Mouse (Mus musculus) thymus, postnatal 10 days (tissue): Measurements from ENCODE around the gene Pfn1.

Experiments used
- DNase-seq, 2 experiments: peaks; one replicate each; pipeline ENCODE4 v3.0.0; 2021; ENCODE audit warnings: low spot score in 2 of 2

Gene Pfn1

DNA sequence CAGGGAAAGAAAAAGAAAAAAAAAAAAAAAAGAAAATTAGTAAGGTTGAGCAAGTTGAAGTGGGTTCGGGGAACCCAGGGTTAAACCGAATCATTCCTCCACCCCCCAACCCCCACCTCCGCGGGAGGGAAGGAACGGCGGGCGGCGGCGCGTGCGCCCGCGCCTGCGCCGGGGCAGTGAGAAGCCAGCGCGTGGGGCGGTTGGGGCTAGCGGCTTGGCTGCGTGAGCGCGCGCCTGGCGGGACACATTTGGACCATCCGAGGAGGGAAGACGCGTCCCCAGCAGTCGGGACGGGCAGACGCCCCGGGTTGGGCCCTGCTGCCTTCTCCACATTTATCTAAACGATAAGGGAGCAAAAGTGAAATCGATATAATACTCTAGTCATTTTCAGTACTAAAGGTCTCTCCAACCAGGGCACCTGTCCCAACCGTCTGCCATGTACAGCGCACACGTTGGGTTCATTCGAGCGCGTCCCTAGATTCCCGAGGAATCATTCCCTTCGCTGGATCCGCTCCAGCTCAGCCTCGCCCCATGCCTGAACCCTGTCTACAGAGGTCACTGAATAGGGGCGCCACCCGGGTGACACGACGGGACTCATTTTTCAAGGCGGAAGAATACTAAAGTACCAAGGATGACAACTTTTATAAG lies 603 bp upstream of the Pfn1 start:
- peak; percentile 69 to 72 for DNase-seq

DNA sequence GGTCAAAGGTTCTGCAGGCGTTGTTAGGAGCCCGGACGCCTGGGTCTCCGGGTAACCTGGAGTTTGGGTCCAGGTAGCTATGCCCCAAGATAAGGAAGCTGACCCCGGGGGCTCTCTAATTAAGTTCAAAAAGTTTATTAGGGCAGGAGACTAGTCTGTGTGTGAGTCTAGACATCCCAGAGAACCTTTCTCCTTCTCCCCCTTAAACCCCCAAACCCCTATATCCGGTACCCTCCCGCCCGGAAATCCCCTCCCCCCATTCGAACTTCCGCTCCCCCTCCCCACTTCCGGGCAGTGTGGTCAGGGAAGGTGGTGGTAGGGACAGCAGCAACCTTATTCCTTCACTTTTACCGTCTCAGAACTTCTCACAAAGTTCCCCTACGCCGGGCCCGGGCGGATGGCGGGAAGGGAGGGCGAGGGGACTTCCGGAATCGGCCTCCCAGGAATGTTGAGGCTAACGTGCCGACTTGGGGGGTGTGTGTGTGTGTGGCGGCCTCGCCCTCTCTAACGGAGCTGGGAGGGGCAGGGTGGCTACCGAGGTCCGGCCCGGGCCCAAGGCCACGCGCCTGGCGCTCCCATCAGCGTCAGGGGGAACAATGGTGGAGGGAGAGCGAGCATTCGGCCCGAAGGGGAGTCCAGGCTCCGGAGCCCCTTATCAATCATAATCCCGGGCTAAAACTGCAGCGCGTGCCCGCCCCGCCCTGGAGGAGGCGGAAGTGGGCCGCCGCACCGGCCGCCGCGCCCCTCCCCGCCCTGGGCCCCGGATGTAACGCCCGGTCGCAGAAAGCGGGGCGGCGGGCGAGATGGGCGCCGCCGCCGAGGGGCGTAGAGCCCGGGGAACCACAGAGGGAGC lies 873 bp downstream of the Pfn1 start:
- DNase-seq: peak; percentile 74 to 78

DNA sequence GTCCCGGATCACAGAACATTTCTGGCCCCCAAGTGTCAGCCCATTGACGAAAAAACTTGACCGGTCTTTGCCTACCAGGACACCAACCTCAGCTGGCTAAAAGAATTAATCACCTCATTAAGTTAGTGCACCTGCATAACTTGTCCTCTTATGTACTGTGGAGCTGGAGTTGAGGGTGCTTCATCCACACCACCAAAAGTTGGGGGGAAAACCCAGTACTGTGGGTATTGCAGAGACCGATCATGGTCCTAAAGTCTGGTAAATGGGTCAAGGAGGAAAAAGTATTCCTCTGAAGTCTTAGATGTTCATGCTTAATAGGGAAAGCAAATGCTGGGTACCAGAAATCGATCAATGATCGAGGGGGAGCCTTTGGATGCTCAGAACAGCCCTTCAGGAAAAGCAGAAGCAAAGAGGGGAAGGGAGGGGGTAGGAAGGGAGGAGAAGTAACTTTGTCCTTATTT lies 1.5 kb downstream of the Pfn1 start:
- DNase-seq: no peak

GRCm38 (mm10) chr11:70652029-70652883 lies 2.2 kb downstream of the Pfn1 start:
- DNase-seq: peak; percentile 63 to 64

- no peak for DNase-seq
Observed at GRCm38 (mm10) chr11:70651391-70651790, 3.1 kb downstream of the Pfn1 start.

DNA sequence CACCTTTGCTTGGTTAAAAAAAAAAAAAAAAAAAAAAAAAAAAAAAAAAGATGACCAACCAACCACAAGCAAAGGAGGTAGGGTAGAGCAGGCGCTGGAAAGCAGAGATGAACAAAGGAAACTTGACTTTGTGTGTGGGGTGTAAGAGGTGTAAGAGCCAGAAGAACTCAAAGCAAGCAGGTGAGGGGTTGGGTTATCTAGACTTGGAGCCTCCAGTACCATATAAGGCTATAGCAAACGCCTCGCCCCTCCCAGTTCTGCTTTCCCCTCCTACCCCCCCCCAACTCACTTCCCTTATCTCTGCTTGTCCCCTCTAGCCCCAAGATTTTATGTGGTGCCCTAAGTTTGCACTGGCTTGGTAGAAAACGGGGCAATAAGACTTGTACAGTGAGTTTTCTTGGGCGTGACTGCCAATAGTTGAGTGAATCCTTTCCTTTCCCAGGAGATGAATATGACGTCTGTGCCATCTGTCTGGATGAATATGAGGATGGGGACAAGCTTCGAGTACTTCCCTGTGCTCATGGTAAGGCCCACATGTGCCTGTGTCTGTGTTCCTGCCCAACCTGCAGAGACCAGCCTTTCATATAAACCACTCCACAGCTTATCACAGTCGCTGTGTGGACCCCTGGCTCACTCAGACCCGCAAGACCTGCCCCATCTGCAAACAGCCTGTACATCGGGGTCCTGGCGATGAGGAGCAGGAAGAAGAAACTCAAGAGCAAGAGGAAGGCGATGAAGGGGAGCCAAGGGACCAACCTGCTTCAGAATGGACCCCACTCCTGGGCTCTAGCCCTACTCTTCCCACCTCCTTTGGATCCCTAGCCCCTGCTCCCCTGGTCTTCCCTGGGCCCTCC lies 3.9 kb downstream of the Pfn1 start:
- DNase-seq: peak; percentile 45

GRCm38 (mm10) chr11:70649185-70649734 lies 5.2 kb downstream of the Pfn1 start:
- DNase-seq: no peak

DNA sequence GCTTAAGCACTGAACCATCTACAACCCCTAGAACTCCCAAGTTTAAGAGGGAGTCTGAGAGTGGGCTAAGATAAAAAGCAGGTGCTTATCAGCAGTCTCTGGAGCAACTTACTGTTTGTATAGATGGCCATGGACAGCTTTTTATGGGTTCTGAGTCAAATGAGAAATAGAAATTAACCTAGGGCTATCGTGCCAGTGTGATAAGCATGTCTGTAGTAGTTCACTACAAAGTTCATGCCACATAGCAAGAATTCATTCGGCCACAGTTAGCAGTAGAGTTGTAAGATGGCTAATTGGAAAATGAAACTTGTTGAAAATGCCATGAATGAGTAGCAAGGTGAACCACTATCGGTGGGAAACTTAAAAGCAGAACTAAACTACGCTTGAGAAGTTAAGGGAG lies 5.9 kb downstream of the Pfn1 start:
- DNase-seq: no peak

- DNase-seq: peak; percentile 57 to 63
Observed at GRCm38 (mm10) chr11:70647716-70648420, 6.6 kb downstream of the Pfn1 start.

DNA sequence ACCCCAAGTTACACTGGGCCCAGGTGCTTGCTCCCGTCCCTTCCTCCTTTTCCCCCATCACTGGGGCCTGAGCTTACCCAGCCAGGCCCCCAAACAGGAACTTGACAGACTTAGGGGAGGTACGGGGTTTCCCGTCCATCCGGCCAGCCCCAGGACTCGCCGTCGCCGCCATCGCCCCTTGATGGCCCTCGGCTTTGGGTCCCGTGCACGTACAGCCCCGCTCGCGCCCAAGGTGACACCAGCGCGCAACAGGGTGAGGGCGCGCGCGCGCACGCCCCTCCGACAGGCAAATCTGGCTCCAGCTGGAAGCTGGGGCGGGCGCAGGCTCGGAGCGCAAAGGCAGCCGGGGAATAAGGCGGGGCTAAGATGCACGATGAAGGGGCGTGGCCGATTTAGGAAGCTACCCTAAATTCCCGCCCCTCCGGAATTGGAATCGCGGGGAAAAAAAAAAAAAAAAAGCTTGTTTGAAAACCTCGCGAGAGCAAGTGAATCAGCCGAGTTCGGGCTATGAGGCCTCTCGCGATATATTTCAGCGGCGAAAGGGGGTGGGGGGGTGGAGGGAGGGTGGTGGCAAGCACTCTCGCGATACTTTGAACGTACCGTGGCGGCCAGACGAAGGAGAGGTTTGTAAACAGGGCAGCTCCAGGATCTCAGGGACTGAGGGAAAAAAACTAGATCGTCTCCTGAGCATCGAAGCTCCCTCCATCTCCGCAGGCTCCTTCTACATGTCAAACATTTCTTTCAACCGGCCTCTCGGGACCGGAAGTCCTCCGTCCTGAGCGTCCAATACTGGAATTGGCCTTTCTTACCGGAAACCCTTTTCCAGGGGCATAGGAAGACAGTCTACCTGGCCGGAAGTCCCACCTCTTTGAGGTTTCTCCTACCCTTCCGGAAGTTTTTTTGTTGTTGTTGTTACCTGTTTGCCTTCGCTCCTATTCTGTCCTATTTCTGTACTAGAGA lies 7.5 kb downstream of the Pfn1 start, which contains the start of the genes Rnf167 and Slc25a11:
TSS of gene Rnf167 (plus strand) at position 545 of the 960 bp plus-strand sequence.
TSS of gene Slc25a11 (minus strand) at position 789 of the 960 bp plus-strand sequence.
- peak; percentile 97 to 98 for DNase-seq

GRCm38 (mm10) chr11:70646259-70646555 lies 8.2 kb downstream of the Pfn1 start:
- no peak for DNase-seq

DNA sequence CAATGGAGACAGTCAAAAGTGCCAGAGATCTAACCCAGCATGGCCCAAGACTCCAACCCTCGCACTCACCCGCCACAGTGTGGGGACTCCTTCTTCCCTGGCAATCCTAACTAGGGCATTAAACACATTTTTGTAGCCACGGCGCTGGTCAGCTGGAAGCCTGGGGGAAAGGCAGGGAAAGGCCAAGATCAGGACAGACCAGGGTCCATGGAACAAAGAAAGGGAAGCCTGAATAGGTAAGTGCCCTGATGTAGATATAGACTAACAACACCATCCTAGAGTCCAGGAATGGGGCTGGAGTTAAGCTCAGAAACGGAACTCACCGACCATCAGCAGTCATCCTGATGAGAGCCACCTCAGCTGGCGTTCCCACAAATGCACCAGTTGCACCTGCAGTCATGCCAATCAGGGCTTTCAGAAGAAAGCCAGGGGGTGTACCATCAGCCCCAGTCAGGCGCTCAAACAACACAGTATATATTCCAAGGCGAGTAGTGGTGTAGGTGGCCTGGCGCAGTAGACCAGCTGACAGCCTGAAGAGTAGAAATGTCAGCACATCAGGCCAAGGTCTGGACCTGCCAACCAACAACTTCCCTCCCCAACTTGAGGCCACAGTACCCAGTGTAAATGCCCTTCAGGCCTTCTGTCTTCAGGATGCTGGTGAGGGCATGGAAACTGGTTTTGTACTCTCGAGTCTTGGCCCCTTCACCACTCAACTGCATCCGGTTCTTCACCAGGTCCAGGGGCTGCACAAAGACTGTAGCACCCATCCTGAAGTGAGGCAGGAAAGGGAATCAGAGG lies 8.8 kb downstream of the Pfn1 start:
- no peak for DNase-seq

GRCm38 (mm10) chr11:70644564-70645103 lies 9.8 kb downstream of the Pfn1 start:
- DNase-seq: no peak

DNA sequence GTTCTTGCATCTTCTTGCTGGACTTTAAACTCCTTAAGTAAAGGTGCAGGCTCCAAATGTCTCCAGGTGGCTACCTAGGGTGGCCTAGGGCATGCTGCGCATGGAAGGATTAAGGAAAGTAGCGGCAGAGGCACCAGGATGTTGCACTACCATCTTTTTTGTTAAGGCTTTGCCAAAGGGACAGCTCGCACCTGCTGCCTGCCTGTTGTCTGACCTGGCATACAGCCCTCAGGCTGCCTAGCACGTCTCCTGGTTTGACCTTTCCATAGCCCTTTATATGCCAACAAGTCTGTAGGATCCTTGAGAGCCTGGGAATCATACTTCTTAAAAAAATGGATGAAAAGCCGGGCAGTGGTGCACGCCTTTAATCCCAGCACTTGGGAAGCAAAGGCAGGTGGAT lies 11.4 kb downstream of the Pfn1 start:
- DNase-seq: no peak

DNA sequence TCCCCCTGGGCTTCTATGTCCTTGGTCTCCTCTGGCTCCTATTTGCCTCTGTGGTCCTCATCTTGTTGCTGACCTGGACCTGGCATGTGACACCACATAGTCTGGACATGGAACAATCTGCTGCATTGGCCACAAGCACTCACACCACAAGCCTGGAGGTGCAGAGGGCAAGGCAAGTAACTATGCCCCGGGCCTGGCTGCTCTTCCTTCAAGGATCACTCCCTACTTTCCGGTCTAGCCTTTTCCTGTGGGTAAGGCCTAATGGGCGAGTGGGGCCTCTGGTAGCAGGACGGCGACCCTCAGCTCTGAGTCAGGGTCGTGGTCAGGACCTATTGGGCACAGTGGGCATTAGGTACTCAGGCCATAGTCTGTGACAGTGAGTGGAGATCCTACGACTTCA lies 13.2 kb downstream of the Pfn1 start:
- no peak for DNase-seq

DNA sequence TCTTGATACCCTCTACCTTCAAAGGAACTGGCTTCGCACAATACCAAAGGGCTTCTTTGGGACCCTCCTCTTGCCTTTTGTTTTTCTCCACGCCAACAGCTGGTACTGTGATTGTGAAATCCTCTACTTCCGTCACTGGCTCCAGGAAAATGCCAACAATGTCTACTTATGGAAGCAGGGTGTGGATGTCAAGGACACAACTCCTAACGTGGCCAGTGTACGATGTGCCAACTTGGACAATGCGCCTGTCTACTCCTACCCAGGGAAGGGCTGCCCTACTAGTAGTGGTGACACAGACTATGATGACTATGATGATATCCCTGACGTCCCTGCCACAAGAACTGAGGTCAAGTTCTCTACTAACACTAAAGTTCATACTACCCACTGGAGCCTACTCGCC lies 14.5 kb downstream of the Pfn1 start:
- no peak for DNase-seq

- no peak for DNase-seq
Observed at GRCm38 (mm10) chr11:70638714-70639278, 15.6 kb downstream of the Pfn1 start, which contains the start of gene Gp1ba. Gp1ba (plus strand) TSS chr11:70639122.

- DNase-seq: no peak
Observed at GRCm38 (mm10) chr11:70638293-70638692, 16.2 kb downstream of the Pfn1 start.
